Mouse (Mus musculus) heart, adult 8-10 months (tissue): ENCODE measurements around the gene Schip1. TPM values are rescaled to one million over a fixed set of nuclear protein-coding genes. Genes with fewer than 3 reads are reported as not detected.
A peak's percentile ranks its signal among the peaks of the same experiment; 100 is the strongest.

Source experiments
- DNase-seq: peaks from one replicate; pipeline ENCODE4 v3.0.0; 2022; ENCODE audit warnings: low spot score
- total RNA-seq, 4 experiments: library from RNA; stranded (reverse); gene quantifications; 2 replicates each; pipeline ENCODE4 v1.2.4; 2022

The Schip1 gene
- total RNA-seq, 4 experiments from 2014 or later, result 148 to 166 (median 160) TPM

DNA sequence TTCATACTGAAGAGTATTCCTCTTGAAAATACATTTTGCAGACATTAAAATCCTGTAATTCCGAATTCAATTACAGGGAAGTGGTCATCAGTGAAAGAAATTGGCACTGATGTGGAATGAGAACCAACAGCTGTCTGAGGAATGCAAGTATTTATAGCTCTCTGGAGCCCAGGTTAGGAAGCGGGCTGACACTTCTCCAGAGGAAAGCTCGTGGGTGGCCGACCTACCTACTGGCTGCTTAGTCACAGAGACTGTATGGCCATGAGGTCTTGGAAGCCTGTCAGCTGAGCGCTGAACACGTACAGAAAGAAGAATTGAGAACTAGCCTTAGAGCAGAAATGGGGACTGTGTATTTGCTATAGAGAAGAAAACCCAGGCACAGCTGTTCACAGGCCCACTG lies 545.4 kb downstream of the Schip1 start:
- no peak for DNase-seq

DNA sequence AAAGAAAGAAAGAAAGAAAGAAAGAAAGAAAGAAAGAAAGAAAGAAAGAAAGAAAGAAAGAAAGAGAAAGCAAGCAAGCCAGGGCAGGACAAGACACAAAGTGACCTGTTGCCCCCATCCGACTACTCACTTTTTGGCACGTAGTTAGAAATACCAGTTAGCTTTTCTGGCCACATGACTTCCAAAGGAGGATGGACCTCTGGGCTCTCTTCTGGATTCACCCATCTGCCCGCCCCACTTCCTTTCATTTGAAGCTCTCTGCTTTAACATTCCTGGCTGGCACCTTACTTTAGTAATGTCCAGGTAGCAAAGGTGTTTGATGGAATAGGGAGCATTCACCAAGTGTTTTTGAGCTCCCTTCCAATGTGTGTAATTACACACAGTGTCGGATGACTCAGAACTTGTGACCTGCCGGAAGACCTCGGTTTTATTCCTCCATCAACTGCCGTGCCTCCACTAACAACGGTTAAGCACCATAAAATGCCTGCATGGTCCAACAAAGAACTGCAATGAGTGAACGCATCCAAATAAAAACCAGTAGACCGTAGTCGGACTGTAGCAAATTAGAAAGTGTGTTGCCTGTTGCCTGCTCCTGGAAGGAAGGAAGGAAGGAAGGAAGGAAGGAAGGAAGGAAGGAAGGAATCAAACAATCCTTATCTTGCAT lies 546.1 kb downstream of the Schip1 start:
- DNase-seq, result no peak

DNA sequence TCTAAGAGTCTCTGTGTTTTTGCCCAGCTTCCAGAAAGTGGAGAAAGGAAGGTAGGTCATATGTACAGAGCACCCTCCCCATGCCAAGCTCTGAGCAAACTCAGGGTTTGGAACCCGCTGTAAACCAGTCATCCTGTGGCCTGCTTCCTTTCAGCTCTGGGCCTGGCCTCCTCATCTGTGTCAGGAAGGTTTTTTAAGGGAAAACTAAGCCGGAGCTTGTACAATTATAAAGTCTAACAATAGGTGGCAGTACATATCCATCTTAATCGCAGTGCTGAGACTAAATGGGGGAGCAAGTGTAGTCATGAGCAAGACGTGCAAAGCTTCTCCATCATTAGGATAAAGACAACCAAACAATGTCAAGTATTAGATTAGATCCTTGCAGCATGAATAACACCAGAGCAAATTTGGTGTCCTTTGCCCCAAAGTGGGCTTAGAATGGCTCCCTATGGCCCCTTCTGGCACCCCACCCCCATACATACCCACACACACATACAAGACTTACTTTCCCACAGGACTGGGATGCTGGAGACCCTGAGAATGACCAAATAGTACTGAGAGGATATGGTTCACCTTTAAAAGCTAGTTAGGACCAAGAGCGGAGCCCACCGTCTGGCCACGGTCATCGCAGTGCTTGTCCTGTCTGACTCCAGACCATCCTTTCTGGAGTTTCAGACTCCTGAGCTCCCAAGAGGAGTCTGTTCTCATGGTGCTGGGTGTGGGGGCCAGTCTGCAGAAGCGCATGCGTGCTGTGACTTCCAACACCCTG lies 550.6 kb downstream of the Schip1 start:
- peak; percentile 63 for DNase-seq

DNA sequence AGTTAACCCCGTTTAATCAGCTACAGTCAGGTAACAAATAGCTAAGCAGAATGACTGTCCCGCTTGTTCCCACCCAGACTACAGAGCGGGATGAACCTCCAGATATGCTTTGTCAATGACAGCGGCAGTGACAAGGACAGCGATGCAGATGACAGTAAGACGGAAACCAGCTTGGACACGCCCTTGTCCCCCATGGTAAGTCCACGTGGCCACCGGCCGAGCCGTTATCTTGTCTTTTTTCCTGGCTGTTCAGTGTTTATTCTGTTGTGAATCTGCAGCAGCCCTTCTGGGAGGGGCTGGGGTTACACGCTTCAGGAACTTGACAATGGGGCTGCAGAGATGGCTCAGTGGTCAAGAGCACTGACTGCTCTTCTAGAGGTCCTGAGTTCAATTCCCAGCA lies 551.8 kb downstream of the Schip1 start:
- no peak for DNase-seq

DNA sequence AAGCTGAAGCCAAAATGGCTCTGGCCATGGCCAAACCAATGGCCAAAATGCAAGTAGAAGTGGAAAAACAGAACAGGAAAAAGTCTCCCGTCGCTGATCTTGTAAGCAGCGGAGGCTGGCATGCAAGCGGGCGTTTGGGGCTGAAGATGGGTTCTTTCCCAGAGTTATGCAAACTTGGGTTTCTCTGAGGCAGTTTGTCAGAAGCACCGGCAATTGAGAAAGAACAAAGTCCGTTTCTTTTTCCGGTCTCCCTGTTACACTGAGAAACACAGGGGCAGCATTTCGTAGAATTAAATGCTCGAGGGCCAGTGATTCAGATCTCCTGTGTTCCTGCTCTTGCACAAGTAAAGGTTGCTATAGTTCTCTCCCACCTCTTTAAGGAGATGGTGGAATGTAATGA lies 553.1 kb downstream of the Schip1 start:
- no peak for DNase-seq

DNA sequence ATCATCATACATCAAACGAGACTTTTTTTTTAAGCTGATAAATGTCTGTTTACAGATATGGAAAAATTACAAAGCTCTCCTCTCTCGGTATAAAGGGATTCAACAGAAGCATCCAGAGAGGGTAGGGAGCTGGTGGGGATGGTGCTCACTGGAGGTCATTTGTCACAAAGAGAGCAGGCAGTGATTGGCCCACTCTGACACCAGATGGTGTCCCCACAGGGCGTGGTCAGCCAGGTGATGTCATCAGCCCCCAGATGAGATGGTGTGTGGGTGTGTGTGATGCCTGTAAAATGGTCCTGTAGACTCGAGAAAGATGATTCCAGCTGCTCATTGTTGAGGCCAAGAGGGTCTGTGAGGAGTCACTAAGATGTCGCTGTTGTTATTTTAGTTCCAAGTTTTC lies 554.5 kb downstream of the Schip1 start:
- no peak for DNase-seq

DNA sequence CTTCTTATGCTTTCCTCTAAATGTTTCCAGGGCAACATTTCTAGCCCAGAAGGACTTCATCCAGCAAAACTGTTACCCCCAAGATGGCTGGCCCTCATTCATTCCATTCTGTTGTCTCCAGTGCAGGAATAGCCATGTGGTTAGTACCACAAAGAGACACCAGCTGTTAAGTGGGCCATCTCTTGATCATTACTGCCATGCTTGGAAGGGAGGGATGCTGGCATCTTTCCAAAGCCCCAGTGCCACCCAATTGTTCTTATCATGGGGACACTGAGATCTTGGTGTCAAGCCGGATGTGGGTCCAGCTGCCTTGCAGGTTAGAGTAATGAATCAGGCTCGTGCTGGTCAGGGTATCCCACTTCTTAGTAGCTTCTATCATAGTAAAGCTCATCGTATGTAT lies 557.4 kb downstream of the Schip1 start:
- DNase-seq, result no peak

DNA sequence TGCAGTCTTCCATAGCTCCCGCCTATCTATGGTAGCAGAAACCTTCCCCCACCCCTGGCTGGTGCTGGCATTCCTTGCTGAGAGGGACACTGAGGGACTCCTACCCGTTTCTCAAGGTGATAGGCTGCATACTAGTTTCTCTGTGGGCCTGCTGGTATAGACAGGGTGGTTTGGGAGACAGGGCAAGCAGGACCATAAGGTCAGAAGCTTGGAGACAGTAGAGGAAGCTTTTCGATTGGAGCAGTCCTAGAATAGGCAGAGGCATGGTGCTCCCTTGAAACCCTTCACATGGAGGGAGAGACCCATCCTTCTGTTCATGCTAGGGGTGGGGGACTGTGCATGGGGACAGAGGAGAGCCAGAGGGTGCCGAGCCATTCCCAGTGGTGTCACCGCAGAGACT lies 558.4 kb downstream of the Schip1 start:
- no peak for DNase-seq

DNA sequence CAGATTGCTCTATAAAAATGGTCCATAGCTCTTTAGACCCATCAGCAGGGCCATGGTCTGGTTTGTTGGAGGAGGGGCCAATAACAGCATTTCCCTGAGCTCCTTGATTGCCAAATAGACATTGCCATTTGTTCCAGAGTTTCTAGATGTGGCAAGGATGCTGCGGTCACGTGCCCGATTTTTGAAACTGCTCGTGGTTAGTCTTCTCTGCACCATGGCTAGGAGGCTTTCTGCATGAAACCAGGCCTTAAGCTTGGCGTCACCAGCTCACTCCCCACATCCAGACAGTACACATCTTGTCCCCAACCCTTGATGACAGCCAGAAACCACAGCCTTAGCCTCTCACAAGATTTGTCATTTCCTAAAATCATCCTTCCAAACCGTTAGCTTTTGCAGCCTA lies 559.9 kb downstream of the Schip1 start:
- no peak for DNase-seq

DNA sequence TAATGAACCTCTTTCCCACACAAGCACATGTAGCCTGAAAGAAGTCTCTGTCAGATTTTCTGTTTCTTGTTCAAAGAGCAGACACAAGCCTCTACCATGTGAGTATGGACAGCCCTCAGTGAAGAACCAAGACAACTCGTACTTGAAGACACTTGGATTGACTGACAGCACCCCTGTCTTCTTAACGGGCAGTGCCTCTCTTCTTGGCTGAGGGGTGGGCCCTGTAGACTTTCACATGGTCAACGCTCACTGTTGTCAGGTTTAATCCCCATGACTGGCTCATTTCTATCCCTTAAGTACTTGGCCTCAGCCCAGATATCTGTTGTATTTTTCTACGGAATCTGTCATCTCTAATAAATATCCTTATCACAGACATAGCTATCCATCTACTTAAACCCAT lies 565.7 kb downstream of the Schip1 start:
- no peak for DNase-seq

DNA sequence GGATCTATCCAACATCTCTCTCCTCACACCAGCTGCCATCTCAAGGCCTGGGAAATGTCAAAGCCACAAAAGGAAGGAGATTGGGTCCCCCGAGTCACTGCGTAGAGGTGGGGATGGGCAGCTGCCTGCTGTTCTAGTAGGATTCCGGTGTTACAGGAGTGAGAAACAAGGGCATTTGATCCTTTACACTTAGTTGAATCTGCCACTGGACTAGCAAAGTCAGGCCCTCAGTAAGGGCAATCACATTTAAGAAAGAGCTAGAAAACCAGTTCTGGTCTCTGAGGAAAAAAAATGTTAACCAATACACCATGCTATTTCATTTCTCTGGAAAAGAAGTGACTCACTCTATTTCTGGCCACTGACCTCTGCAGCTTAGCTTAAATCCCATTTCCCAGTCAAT lies 566.2 kb downstream of the Schip1 start:
- no peak for DNase-seq

DNA sequence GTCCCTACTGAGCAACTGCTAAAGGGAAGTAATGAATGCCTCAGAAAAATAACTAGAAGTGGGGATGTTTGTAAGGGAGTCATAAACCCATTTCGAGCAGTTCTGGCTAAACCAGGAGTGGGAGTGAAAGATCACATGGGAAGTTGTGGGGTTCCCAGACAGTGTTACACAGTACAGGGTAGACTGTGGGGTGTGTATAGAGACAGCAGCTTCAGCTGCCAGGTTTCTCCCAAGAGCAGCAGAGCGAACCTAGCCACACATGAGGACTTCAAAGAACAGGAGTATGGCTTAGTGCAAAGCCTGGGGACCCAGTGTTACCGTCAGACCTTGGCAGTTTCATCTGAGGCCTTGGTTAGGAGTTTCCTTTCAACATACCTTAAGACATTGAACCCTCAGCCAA lies 568.1 kb downstream of the Schip1 start:
- no peak for DNase-seq

DNA sequence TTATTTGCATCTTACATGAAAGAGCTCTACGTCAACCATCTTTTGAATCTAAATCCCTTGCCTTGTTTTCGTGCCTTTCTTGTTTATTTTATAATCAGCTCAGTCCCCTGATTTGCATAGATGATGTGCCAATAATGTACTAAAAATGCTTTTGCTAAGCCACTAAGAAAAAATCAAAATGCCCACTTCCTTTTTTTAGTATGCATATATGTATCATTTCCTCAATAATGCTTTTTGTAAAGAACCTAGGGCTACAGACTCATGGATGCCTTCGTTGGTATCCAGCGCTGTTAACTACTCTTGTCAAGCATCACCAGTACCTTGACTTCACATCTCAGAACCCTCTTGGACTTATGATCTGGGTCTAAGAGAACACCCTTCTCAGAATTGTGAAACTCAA lies 569.0 kb downstream of the Schip1 start:
- DNase-seq, result no peak

DNA sequence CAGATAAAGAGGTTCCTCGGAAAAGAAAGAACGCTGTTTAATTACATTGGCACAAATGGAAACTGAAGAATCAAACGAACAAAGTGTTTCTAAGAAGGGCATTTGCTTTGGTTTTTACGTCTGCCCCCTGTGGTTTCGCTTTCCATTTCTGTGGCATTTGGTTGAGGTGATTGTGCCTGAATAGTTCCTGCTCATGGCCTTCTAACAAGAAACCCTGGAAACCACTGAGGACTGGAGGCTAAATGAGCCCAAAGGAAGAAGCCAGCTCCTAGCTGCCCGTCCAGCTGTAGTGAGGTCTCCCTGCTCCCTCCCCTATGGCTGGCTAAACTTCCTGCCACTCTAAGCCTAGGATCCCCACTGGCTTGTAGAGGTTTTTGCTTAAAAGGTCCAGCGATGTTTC lies 573.4 kb downstream of the Schip1 start:
- no peak for DNase-seq

DNA sequence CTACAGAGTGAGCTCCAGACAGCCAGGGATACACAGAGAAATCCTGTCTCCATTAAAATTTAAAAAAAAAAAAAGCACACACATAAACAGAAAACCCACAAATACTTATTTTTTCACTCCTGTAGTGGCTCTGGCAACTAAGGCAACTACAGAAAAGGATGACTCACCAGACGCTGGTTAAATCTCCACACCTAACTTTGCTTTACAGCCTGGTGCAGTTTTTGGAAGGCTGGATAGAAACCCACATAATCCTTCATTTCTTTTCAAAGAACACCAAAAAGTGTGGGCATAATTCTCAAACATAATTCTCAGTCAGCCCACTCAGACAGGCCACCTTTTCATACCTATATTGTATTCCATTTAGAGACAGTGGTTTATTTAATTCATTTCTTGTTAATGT lies 574.1 kb downstream of the Schip1 start:
- no peak for DNase-seq

DNA sequence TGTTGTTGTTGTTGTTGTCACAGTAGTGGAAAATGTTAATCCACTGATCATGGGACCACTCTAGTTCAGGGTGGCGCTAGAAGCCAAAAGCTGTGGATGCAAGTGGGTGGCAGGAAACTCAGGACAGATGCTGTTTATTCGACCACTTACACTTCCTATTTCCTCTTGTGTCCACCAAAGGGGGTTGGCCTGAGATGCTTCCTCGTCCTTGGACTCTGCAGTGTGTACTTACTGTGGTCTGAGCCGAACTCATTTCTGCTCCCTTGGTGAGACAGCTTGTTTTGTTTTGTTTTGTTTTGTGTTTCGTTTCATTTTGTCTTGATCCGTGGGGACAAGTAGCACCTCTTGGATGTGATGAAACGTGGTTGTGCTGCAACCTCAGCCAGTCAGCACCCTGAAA lies 578.3 kb downstream of the Schip1 start:
- no peak for DNase-seq

DNA sequence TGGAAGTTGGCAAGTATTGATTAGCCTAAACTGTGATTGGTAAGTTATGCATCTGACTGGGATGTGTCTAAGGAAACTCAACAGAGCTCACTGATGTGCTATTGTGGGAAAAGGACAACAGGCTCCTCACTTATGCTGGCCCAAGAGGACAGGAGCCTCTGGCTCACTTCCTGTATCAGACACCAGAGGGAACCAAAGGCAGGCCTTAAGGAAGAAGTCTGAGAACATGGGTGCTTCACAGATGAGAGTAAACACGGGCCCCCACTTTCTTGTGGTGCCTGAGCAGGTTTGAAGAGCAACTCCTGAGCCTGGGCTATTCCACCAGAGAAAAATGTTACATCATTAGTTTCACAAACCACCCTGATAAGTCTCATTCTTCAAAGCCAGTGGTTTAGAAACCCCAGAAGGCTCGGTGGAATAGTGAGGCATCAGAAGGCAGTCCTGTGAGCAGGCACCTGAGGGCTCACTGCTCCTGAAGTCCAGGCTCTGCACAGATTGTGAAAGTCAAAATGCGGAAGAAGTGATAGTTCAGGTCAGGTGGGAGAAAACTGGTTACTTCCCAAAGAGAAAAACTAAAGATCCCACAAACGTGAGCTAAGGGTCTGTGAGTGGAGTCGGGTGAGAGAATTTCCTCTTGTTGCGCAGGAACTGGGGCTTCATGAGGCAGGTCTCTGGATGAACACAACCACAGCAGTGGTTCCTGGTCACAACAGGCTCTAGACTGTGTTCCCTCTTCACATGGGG lies 582.0 kb downstream of the Schip1 start:
- DNase-seq, result peak; percentile 23

DNA sequence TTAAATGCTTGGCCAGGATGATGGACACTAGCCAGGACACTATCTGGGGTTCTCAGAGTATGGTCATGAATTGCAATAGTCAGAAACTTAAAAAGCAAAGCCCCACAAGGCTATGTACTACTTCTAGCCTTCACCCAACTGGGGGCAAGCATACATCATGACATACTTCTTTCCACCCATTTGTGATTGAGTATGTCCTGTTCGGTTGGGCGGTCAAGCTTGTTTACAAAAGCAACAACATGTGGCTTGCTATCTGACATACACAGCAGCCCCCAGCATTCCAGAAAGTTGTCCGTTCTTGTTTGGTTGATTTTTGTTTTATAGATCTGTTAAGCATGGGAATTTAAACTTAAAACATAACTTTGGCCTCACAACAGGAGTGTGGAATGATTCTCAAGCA lies 582.7 kb downstream of the Schip1 start:
- no peak for DNase-seq

DNA sequence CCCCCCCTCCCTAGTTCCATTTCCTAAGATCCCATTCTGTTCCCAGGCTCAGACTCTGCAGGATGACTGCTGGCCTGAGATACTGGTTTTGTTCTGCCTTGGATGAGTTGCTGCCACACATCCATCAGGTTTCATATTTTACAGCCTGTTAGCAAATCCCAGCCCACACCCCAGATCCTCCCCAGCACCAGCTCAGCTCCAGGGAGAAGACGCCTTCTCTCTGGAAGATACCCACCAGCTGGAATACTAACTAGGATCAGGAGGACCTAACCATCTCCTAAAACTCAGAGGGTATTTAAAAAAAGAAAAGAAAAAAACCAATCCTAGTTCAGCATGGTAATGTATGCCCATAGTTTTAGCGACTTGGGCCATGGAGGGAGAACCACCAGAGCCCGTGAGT lies 585.6 kb downstream of the Schip1 start:
- DNase-seq, result no peak

DNA sequence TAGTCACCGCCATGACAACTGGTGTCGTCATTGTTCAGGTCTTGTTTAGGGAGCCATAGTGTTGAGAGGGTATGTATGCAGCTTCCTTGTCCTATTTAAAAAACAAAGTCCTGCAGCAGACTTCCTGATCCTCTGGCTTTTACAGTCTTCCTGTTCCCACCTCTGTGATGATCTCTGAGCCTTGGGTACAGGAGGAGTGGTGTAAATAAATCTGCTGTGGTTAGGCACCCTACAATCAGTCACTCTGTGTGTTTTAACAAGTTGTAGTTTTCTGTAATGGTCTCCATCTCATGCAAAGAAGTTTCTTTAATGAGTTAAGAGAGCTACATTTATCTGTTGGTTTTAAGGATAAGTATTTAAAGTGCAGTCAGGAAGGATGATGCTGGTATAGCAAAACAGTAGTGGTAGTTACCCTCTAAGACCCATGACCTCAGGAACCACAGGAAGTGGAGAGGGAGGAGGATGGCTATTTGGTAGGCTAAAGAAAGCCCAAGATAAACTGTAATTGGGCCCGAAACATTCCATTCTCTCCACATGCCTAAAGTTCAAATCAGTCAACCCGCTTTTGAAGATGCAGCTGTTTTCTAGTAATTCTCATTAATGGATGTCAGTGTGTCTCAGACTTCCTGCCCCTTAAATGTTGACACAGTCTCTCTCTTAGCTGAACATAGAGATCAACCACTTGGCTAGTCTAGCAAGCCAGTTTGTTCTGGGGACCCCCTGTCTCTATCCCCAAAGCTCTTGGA lies 592.2 kb downstream of the Schip1 start:
- DNase-seq, result no peak

DNA sequence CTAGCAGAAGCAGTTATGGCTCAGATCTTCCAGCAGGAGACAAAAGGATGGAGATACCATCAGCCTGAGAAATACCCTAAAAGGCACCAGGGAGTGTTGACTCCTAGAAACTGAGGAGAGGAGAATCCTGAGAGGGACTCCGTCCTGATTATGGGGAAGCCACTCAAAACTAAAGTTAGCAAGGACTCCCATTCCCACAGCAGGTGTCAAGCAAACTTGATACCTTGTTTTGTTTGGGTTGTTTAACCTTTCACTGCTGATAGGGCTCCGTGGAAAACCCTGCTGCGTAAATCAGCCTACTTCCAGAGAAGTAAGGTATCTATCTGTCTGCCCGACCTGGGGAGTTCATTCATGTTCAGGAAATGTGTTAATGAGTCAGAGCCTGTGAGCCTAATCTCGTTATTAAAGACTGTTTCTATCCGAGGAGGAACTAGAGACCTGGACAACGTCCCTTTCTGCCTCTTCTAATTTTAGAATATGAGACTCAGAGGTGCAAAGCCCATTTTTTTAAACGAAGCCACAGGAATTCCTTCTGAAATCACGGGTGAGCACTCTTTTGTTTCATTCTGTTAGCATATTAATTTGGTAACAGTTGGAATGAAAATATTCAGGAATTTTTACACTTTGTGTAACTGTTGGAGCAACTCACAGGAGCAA lies 593.1 kb downstream of the Schip1 start:
- no peak for DNase-seq

DNA sequence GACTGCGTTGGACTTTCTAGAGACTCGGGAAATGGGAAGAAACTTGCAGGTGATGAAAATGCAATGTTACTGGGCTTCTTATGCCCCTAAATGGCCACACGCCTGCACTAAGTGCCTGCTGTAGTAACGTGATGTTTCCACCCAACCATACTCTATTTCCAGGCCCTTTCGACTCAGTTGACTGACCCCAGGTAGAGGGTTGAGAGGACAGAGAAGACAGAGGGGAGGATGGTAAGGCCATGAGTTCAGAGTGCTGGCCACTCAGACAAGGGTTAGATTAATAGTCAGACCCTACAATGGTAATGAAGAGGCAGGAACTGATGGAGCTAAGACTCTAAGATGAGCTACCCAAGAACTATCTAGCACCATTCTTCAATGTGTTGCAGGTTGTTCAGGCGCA lies 595.4 kb downstream of the Schip1 start:
- no peak for DNase-seq
